Mouse (Mus musculus) forebrain, embryonic 11.5 days (tissue): Measurements from ENCODE around the gene Slc25a30. TPM values are rescaled to one million over a fixed set of nuclear protein-coding genes. Genes with fewer than 3 reads are reported as not detected.

ENCODE experiments used
- ATAC-seq: fragments of 200-750 bp; cut with Nextera tagmentation; replicated peaks from 2 replicates; pipeline ENCODE4 v1.8.0; 2017; ENCODE audit warnings: moderate TSS enrichment; ENCODE audit not compliant: low FRiP score
- DNase-seq: peaks from one replicate; pipeline ENCODE4 v3.0.0-alpha.2; 2017; ENCODE audit warnings: low spot score
- H3K27ac ChIP-seq: fragments of 300-500 bp; sonication (generic); 2 replicates; pipeline ENCODE4 v1.5.1; 2014; ENCODE audit warnings: low read depth, low read length
- H3K27me3 ChIP-seq: fragments of 300-500 bp; sonication (generic); 2 replicates; pipeline ENCODE4 v1.6.1; 2014; ENCODE audit warnings: mild to moderate bottlenecking, low read length, mixed read lengths; ENCODE audit not compliant: control insufficient read depth, insufficient read depth
- H3K36me3 ChIP-seq: fragments of 300-500 bp; sonication (generic); 2 replicates; pipeline ENCODE4 v1.6.1; 2014; ENCODE audit warnings: mild to moderate bottlenecking, low read length, moderate library complexity, mixed read lengths; ENCODE audit not compliant: control insufficient read depth, insufficient read depth
- H3K4me1 ChIP-seq: fragments of 300-500 bp; sonication (generic); replicated peaks from 2 replicates; pipeline ENCODE4 v1.6.1; 2014; ENCODE audit warnings: low read length, mixed read lengths; ENCODE audit not compliant: control insufficient read depth, insufficient read depth
- H3K4me2 ChIP-seq: fragments of 300-500 bp; sonication (generic); 2 replicates; pipeline ENCODE4 v1.6.1; 2014; ENCODE audit warnings: low read depth, mild to moderate bottlenecking, low read length, moderate library complexity, mixed read lengths; ENCODE audit not compliant: severe bottlenecking
- H3K4me3 ChIP-seq: fragments of 300-500 bp; sonication (generic); 2 replicates; pipeline ENCODE4 v1.5.1; 2014; ENCODE audit warnings: low read depth, low read length
- H3K9ac ChIP-seq: fragments of 300-500 bp; sonication (generic); 2 replicates; pipeline ENCODE4 v1.6.1; 2014; ENCODE audit warnings: low read length
- H3K9me3 ChIP-seq: fragments of 300-500 bp; sonication (generic); 2 replicates; pipeline ENCODE4 v1.6.1; 2016; ENCODE audit warnings: low read length, mixed read lengths; ENCODE audit not compliant: control insufficient read depth
- WGBS: fragments of 180-500 bp; shearing (Covaris S2); extraction: QIAGEN DNeasy Blood & Tissue Kit; methylation state at CpG from one replicate; pipeline ENCODE4 v1.1.7; 2014; 5-methylcytosine and 5-hydroxymethylcytosine counted together
- polyA plus RNA-seq: library from polyadenylated mRNA; unstranded; fragments of >200 nt; fragmentation: Nextera tagmentation; extraction: Ambion mirVana; gene quantifications from 2 replicates; pipeline ENCODE4 v1.2.1, GENCODE M21; 2014

Slc25a30 gene
- polyA plus RNA-seq, 1 experiment from 2014 or later, result 9.4 TPM

GRCm38 (mm10) chr14:75749123-75749522 is 37.7 kb downstream of the Slc25a30 start:
- Histone ChIP-seq H3K4me1 (peaks cover 7% of the 10 kb centered on the region; the same call in 1 of the 2 replicates), H3K27ac (no peak overlapping the region), H3K4me2 (no peak overlapping the region), H3K9ac (no peak overlapping the region), H3K9me3 (no peaks in the 10 kb centered on the region), H3K27me3 (no peaks in the 10 kb centered on the region), H3K36me3 (no peaks in the 10 kb centered on the region; the same call in 1 of the 2 replicates), H3K4me3 (no peak overlapping the region)
- no peak for DNase-seq
- no peak for ATAC-seq
- 90% methylated on average over 4 of the region's 4 CpGs for WGBS

GRCm38 (mm10) chr14:75747960-75748359 is 38.9 kb downstream of the Slc25a30 start:
- 92% methylated on average over 2 of the region's 2 CpGs for WGBS
- no peaks in the 10 kb centered on the region for H3K9me3 ChIP-seq
- ATAC-seq (no peak), DNase-seq (no peak)
- no peak overlapping the region for H3K4me3 ChIP-seq
- no peak overlapping the region for H3K9ac ChIP-seq
- no peaks in the 10 kb centered on the region; the same call in 1 of the 2 replicates for H3K36me3 ChIP-seq
- no peak overlapping the region for H3K27ac ChIP-seq
- no peak overlapping the region for H3K4me2 ChIP-seq
- no peaks in the 10 kb centered on the region for H3K27me3 ChIP-seq
- 0 out of 2 replicates have a peak, but pooled peaks cover 1% of the 10 kb centered on the region for H3K4me1 ChIP-seq

- H3K4me3 ChIP-seq, result no peak overlapping the region
- no peaks in the 10 kb centered on the region for H3K4me1 ChIP-seq
- 89% methylated on average over 3 of the region's 3 CpGs for WGBS
- H3K9me3 ChIP-seq, result no peaks in the 10 kb centered on the region
- DNase-seq, result no peak
- H3K27ac ChIP-seq, result no peak overlapping the region
- no peak overlapping the region for H3K9ac ChIP-seq
- no peak overlapping the region for H3K4me2 ChIP-seq
- no peaks in the 10 kb centered on the region; the same call in 1 of the 2 replicates for H3K36me3 ChIP-seq
- H3K27me3 ChIP-seq, result no peaks in the 10 kb centered on the region
- ATAC-seq, result no peak
Measured at GRCm38 (mm10) chr14:75741904-75742303, 44.9 kb downstream of the Slc25a30 start.

GRCm38 (mm10) chr14:75735597-75735996 is 51.2 kb downstream of the Slc25a30 start:
- no peaks in the 10 kb centered on the region for H3K9me3 ChIP-seq
- H3K27ac ChIP-seq, result no peak overlapping the region
- peaks cover 3% of the 10 kb centered on the region; the same call in 1 of the 2 replicates for H3K36me3 ChIP-seq
- ATAC-seq (no peak), DNase-seq (no peak)
- WGBS, result 94% methylated on average over 3 of the region's 3 CpGs
- no peaks in the 10 kb centered on the region for H3K27me3 ChIP-seq
- H3K4me1 ChIP-seq, result no peaks in the 10 kb centered on the region
- H3K9ac ChIP-seq, result no peak overlapping the region
- H3K4me3 ChIP-seq, result no peak overlapping the region
- no peak overlapping the region for H3K4me2 ChIP-seq

GRCm38 (mm10) chr14:75732631-75733030 is 54.2 kb downstream of the Slc25a30 start:
- WGBS, result 95% methylated on average over 7 of the region's 7 CpGs
- Histone ChIP-seq H3K27ac (no peak overlapping the region), H3K27me3 (no peaks in the 10 kb centered on the region), H3K9ac (no peak overlapping the region), H3K4me3 (no peak overlapping the region), H3K4me2 (no peak overlapping the region), H3K36me3 (peaks cover 3% of the 10 kb centered on the region; the same call in 1 of the 2 replicates), H3K9me3 (no peaks in the 10 kb centered on the region), H3K4me1 (no peaks in the 10 kb centered on the region)
- no peak for ATAC-seq
- no peak for DNase-seq

- Histone ChIP-seq H3K36me3 (no peaks in the 10 kb centered on the region; the same call in 1 of the 2 replicates), H3K4me3 (no peak overlapping the region), H3K4me1 (no peaks in the 10 kb centered on the region), H3K27ac (no peak overlapping the region), H3K9me3 (no peaks in the 10 kb centered on the region), H3K9ac (no peak overlapping the region), H3K27me3 (no peaks in the 10 kb centered on the region), H3K4me2 (no peak overlapping the region)
- DNase-seq, result no peak
- 85% methylated on average over 2 of the region's 2 CpGs for WGBS
- no peak for ATAC-seq
Measured at GRCm38 (mm10) chr14:75731361-75731760, 55.5 kb downstream of the Slc25a30 start.

GRCm38 (mm10) chr14:75728111-75728510 is 58.7 kb downstream of the Slc25a30 start:
- WGBS, result 89% methylated on average over 5 of the region's 5 CpGs
- H3K27ac ChIP-seq, result no peak overlapping the region
- no peaks in the 10 kb centered on the region for H3K4me1 ChIP-seq
- no peaks in the 10 kb centered on the region for H3K9me3 ChIP-seq
- no peak for ATAC-seq
- no peak for DNase-seq
- no peak overlapping the region for H3K9ac ChIP-seq
- no peaks in the 10 kb centered on the region for H3K27me3 ChIP-seq
- no peak overlapping the region for H3K4me2 ChIP-seq
- no peaks in the 10 kb centered on the region; the same call in 1 of the 2 replicates for H3K36me3 ChIP-seq
- H3K4me3 ChIP-seq, result no peak overlapping the region

GRCm38 (mm10) chr14:75727046-75727445 is 59.8 kb downstream of the Slc25a30 start:
- Histone ChIP-seq H3K36me3 (no peaks in the 10 kb centered on the region), H3K9ac (no peak overlapping the region), H3K4me1 (no peaks in the 10 kb centered on the region), H3K4me3 (no peak overlapping the region), H3K9me3 (no peaks in the 10 kb centered on the region), H3K4me2 (no peak overlapping the region), H3K27ac (no peak overlapping the region), H3K27me3 (no peaks in the 10 kb centered on the region)
- ATAC-seq, result no peak
- no peak for DNase-seq
- WGBS, result 84% methylated on average over 4 of the region's 4 CpGs

- Histone ChIP-seq H3K9ac (no peak overlapping the region), H3K27ac (no peak overlapping the region), H3K4me3 (no peak overlapping the region), H3K4me2 (no peak overlapping the region), H3K27me3 (no peaks in the 10 kb centered on the region), H3K9me3 (no peaks in the 10 kb centered on the region), H3K36me3 (peaks cover 4% of the 10 kb centered on the region; the same call in 1 of the 2 replicates), H3K4me1 (no peaks in the 10 kb centered on the region)
- DNase-seq (no peak), ATAC-seq (no peak)
- WGBS, result 91% methylated on average over 2 of the region's 2 CpGs
Measured at GRCm38 (mm10) chr14:75722816-75723215, 64.0 kb downstream of the Slc25a30 start.
